Mouse (Mus musculus) spleen, postnatal 36 days (tissue): ENCODE data around the gene Bpifb2.
"Not testable (repeated sequence)": the region's sequence is repeated elsewhere in the genome, so short reads cannot be mapped to it uniquely, and the experiment has no call there.

ENCODE experiments used
- DNase-seq, 2 experiments: peaks; one replicate each; pipeline ENCODE4 v3.0.0; 2022; ENCODE audit warnings: low spot score in 2 of 2, mixed read lengths in 1 of 2

Bpifb2 gene

GRCm38 (mm10) chr2:153874745-153875144 lies at the start of gene Bpifb2:
TSS of gene Bpifb2 (plus strand) at chr2:153875045.
- no peak for DNase-seq

GRCm38 (mm10) chr2:153825900-153826299 lies 48.9 kb upstream of the Bpifb2 start:
- DNase-seq, result not testable (repeated sequence)

GRCm38 (mm10) chr2:153827171-153827830 lies 47.5 kb upstream of the Bpifb2 start:
- DNase-seq, result no peak

- no peak for DNase-seq
Measured at GRCm38 (mm10) chr2:153828704-153829103, 46.1 kb upstream of the Bpifb2 start.

- no peak for DNase-seq
Measured at GRCm38 (mm10) chr2:153833291-153833690, 41.6 kb upstream of the Bpifb2 start.

GRCm38 (mm10) chr2:153842854-153843253 lies 32.0 kb upstream of the Bpifb2 start:
- no peak for DNase-seq

GRCm38 (mm10) chr2:153848389-153848788 lies 26.5 kb upstream of the Bpifb2 start:
- no peak for DNase-seq

- peak in 1 of 2 experiments; percentile 15 for DNase-seq
Measured at GRCm38 (mm10) chr2:153850351-153851029, 24.4 kb upstream of the Bpifb2 start.

- DNase-seq, result peak; percentile 20 to 39
Measured at GRCm38 (mm10) chr2:153851030-153851360, 23.9 kb upstream of the Bpifb2 start.

GRCm38 (mm10) chr2:153853544-153853943 lies 21.3 kb upstream of the Bpifb2 start:
- DNase-seq, result no peak

- DNase-seq, result no peak
Measured at GRCm38 (mm10) chr2:153859581-153859980, 15.3 kb upstream of the Bpifb2 start.

GRCm38 (mm10) chr2:153860315-153860714 lies 14.5 kb upstream of the Bpifb2 start:
- no peak for DNase-seq

- DNase-seq, result no peak
Measured at GRCm38 (mm10) chr2:153860715-153861114, 14.1 kb upstream of the Bpifb2 start.

- DNase-seq, result peak; percentile 16 to 36
Measured at GRCm38 (mm10) chr2:153861960-153862359, 12.9 kb upstream of the Bpifb2 start.

GRCm38 (mm10) chr2:153870984-153871383 lies 3.9 kb upstream of the Bpifb2 start, which contains the start of gene Sun5:
TSS of gene Sun5 (minus strand) at chr2:153871084.
- no peak for DNase-seq

- DNase-seq, result no peak
Measured at GRCm38 (mm10) chr2:153899111-153899510, 24.3 kb downstream of the Bpifb2 start.

GRCm38 (mm10) chr2:153900088-153900487 lies 25.2 kb downstream of the Bpifb2 start, which contains the start of gene Bpifb6:
TSS of gene Bpifb6 (plus strand) at chr2:153900388.
- no peak for DNase-seq

GRCm38 (mm10) chr2:153902726-153903125 lies 27.9 kb downstream of the Bpifb2 start:
- DNase-seq, result no peak

- no peak for DNase-seq
Measured at GRCm38 (mm10) chr2:153906626-153907025, 31.8 kb downstream of the Bpifb2 start.

GRCm38 (mm10) chr2:153914151-153914550 lies 39.3 kb downstream of the Bpifb2 start:
- DNase-seq, result no peak

- DNase-seq, result no peak
Measured at GRCm38 (mm10) chr2:153917930-153918329, 43.1 kb downstream of the Bpifb2 start, which contains the start of gene Bpifb3. TSS of gene Bpifb3 (plus strand) at chr2:153918230.

GRCm38 (mm10) chr2:153921246-153921645 lies 46.4 kb downstream of the Bpifb2 start:
- DNase-seq, result no peak

- DNase-seq, result peak; percentile 7 to 8
Measured at GRCm38 (mm10) chr2:153929871-153930413, 55.1 kb downstream of the Bpifb2 start.
